In genomic region chr17:85614722-85615331, GRCm38 (mm10) we compare ENCODE assay signal across 14 mouse cellular contexts. TPM values are rescaled to one million over a fixed set of nuclear protein-coding genes. Genes with fewer than 3 reads are reported as not detected.
A peak's percentile ranks its signal among the peaks of the same experiment; 100 is the strongest.
DNase-seq lines count a peak whose midpoint lies in the region; ATAC-seq lines count a peak whose summit lies in the region.
"Had no signal": no experiment of that assay in that cellular context is flagged by ENCODE, and none has a peak within 500 bp of the region (broad histone marks: within the 10 kb centered on the region; RNA-seq: fewer than 3 reads in every experiment).

No protein-coding gene starts in this region.

- intact Hi-C loops in left cerebral cortex, postnatal 36 days (cut with DNase I) = loop anchor here (5.0 kb wide), 1 partner anchor 128 kb away; no protein-coding TSS in a partner anchor

- H3K36me3 ChIP-seq in neural tube, embryonic 15.5 days = no peaks in the 10 kb centered on the region
- no peaks in the 10 kb centered on the region for H3K36me3 ChIP-seq in embryonic facial prominence, embryonic 12.5 days
- no peaks in the 10 kb centered on the region for H3K36me3 ChIP-seq in limb, embryonic 10.5 days

- no peaks in the 10 kb centered on the region for H3K9me3 ChIP-seq in neural tube, embryonic 15.5 days (replicated peaks)
- no peaks in the 10 kb centered on the region for H3K9me3 ChIP-seq in embryonic facial prominence, embryonic 12.5 days
- no peaks in the 10 kb centered on the region for H3K9me3 ChIP-seq in limb, embryonic 10.5 days (replicated peaks)

- H3K4me2 ChIP-seq in neural tube, embryonic 15.5 days = peak overlapping the region; percentile 6; the same call in 1 of the 2 replicates
- H3K4me2 ChIP-seq in embryonic facial prominence, embryonic 12.5 days (replicated peaks) = peak overlapping the region; percentile 50

- no peak overlapping the region for H3K9ac ChIP-seq in neural tube, embryonic 15.5 days (replicated peaks)
- peak overlapping the region; percentile 25; the same call in 1 of the 2 replicates for H3K9ac ChIP-seq in embryonic facial prominence, embryonic 12.5 days

- H3K27ac ChIP-seq in neural tube, embryonic 15.5 days (replicated peaks) = no peak overlapping the region
- 0 out of 2 replicates have a peak overlapping the region, but pooled peaks have one; percentile 9 for H3K27ac ChIP-seq in embryonic facial prominence, embryonic 12.5 days
- no peak overlapping the region for H3K27ac ChIP-seq in limb, embryonic 10.5 days

- WGBS in neural tube, embryonic 15.5 days = under 1% methylated on average over 38 of the region's 38 CpGs
- under 1% methylated on average over 38 of the region's 38 CpGs for WGBS in embryonic facial prominence, embryonic 12.5 days
- under 1% methylated on average over 38 of the region's 38 CpGs for WGBS in limb, embryonic 10.5 days

- no peak for DNase-seq in neural tube, embryonic 10.5 days (ENCODE audit: extremely low spot score, low spot score)
- DNase-seq in limb, embryonic 10.5 days (ENCODE audit: low spot score) = peak; percentile 62
- peak; percentile 91 for DNase-seq in retina, postnatal 1 day
- no peak for DNase-seq in ovary, postnatal 10 days (ENCODE audit: low spot score)
- DNase-seq in left cerebral cortex, postnatal 36 days (ENCODE audit: low spot score in 2 of 2) = no peak
- DNase-seq: adrenal gland, adult 8-10 months; kidney, postnatal 10 days; thymus, postnatal 25 days had no signal

- H3K27me3 ChIP-seq in neural tube, embryonic 15.5 days (replicated peaks) = peaks cover 100% of the 10 kb centered on the region
- peaks cover 97% of the 10 kb centered on the region for H3K27me3 ChIP-seq in embryonic facial prominence, embryonic 12.5 days
- peaks cover 100% of the 10 kb centered on the region for H3K27me3 ChIP-seq in limb, embryonic 10.5 days (ENCODE audit: low read depth, poor library complexity, severe bottlenecking)

- ATAC-seq in neural tube, embryonic 15.5 days (ENCODE audit: low FRiP score) = no peak
- ATAC-seq in embryonic facial prominence, embryonic 12.5 days (ENCODE audit: insufficient number of reproducible peaks, insufficient read depth, low FRiP score, low TSS enrichment) = no peak

- H3K4me1 ChIP-seq in neural tube, embryonic 15.5 days = peaks cover 13% of the 10 kb centered on the region
- H3K4me1 ChIP-seq in embryonic facial prominence, embryonic 12.5 days = peaks cover 20% of the 10 kb centered on the region; the same call in 1 of the 2 replicates
- H3K4me1 ChIP-seq in limb, embryonic 10.5 days = peaks cover 42% of the 10 kb centered on the region

- H3K4me3 ChIP-seq in neural tube, embryonic 15.5 days (replicated peaks) = no peak overlapping the region
- peak overlapping the region; percentile 31 for H3K4me3 ChIP-seq in embryonic facial prominence, embryonic 12.5 days
- H3K4me3 ChIP-seq in limb, embryonic 10.5 days = peak overlapping the region; percentile 26
- H3K4me3 ChIP-seq: erythroblast, embryonic 14.5 days had no signal

RNA-seq across cellular contexts. Expression of gene Six3, which starts 1.4 kb away (rescaled TPM):
- not detected in 2 replicates for polyA plus RNA-seq in neural tube, embryonic 15.5 days (2015; fragmentation: Nextera tagmentation; extraction: Ambion mirVana)
- polyA plus RNA-seq in embryonic facial prominence, embryonic 12.5 days (2016; fragmentation: Nextera tagmentation; extraction: Ambion mirVana) = 8.9 and 9.8 TPM in 2 replicates
- not detected in 2 replicates for polyA plus RNA-seq in limb, embryonic 10.5 days (2016; fragmentation: Nextera tagmentation; extraction: Ambion mirVana)
- 1 to 10 TPM; 2.1 to 6.1 TPM for total RNA-seq in left cerebral cortex, postnatal 36 days (2021)
- total RNA-seq: adrenal gland, adult 8-10 months; MEL had no signal
- polyA plus RNA-seq: erythroblast, embryonic 14.5 days; gonadal fat pad, adult 2 months; lung, embryonic 16.5 days had no signal

Comparison
In these comparisons a context has a peak if more than half of its experiments do, and no peak if none do; other contexts are left out.
1. DNase-seq: peak in limb, embryonic 10.5 days (single experiment) and retina, postnatal 1 day (single experiment); none in neural tube, embryonic 10.5 days (single experiment), ovary, postnatal 10 days (single experiment) and left cerebral cortex, postnatal 36 days (0 of 2).